Mouse (Mus musculus) embryonic fibroblast, embryonic 13.5 days (primary cell): ENCODE data around the gene Ahctf1.

Experiments used
- CTCF ChIP-seq: IDR thresholded peaks from 2 replicates; pipeline ENCODE4 v1.5.1; 2011; ENCODE audit warnings: mild to moderate bottlenecking, control low read depth, low read length, moderate library complexity, borderline replicate concordance; ENCODE audit not compliant: insufficient read depth
- POLR2A ChIP-seq: IDR thresholded peaks from 2 replicates; pipeline ENCODE4 v1.6.1; 2011; ENCODE audit warnings: low read depth, mild to moderate bottlenecking, control low read depth, low read length, moderate library complexity

DNA sequence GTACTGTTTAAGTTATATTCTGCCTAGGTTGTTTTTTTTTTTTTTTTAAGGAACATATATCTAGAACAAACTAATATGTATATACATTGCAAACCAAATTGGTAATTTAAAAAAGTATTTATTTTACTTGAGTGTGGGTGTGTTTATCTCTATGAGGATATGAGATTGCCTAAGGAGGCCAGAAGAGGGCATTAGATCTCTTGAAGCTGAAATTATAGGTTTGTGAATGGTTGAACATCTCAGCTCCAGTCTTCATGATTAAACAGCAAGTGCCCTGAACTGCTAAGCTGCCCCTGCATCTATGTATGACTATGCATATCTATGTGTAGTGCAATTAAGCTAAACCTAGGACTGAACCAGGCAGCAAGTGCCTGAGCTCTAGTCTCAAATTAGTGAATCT is 4.7 kb downstream of the Ahctf1 start:
- TF ChIP-seq CTCF (no peak), POLR2A (no peak)
